Mouse (Mus musculus) bone marrow, adult 2 months (tissue): ENCODE measurements around the gene Ascl2.

Source experiments
- CTCF ChIP-seq: fragments of 200-500 bp; IDR thresholded peaks from 2 replicates; pipeline ENCODE4 v1.5.1; 2011; ENCODE audit warnings: low read length, control low read depth; ENCODE audit not compliant: control insufficient read depth, insufficient read depth
- POLR2A ChIP-seq: fragments of 200-500 bp; IDR thresholded peaks from 2 replicates; pipeline ENCODE4 v1.6.1; 2011; ENCODE audit warnings: low read depth, mild to moderate bottlenecking, control low read depth, low read length, borderline replicate concordance; ENCODE audit not compliant: control insufficient read depth

- no peak; the same call in 1 of the 2 replicates for TF ChIP-seq POLR2A
- TF ChIP-seq CTCF, result peak; percentile 97
Observed at GRCm38 (mm10) chr7:143007599-143008369, 38.7 kb upstream of the Ascl2 start.
